In genomic region chr13:40978652-40979051, GRCm38 (mm10) we compare ENCODE assay signal across 9 mouse cellular contexts. TPM values are rescaled to one million over a fixed set of nuclear protein-coding genes. Genes with fewer than 3 reads are reported as not detected.
DNase-seq lines count a peak whose midpoint lies in the region; ATAC-seq and TF ChIP-seq lines count a peak whose summit lies in the region.
"Had no signal": no experiment of that assay in that cellular context is flagged by ENCODE, and none has a peak within 500 bp of the region (broad histone marks: within the 10 kb centered on the region; RNA-seq: fewer than 3 reads in every experiment).

No protein-coding gene starts in this region.

- no peak for TF ChIP-seq CTCF in kidney, postnatal 0 days (IDR thresholded peaks at IDR 0.05; ENCODE audit: low read depth)

- peak overlapping the region; percentile 47 for H3K27ac ChIP-seq in heart, embryonic 11.5 days (ENCODE audit: low read depth, low read length)
- peak overlapping the region; percentile 6; the same call in 1 of the 2 replicates for H3K27ac ChIP-seq in midbrain, embryonic 16.5 days (ENCODE audit: low read length)
- no peak overlapping the region for H3K27ac ChIP-seq in midbrain, embryonic 15.5 days
- peak overlapping the region; percentile 34; the same call in 1 of the 2 replicates for H3K27ac ChIP-seq in kidney, postnatal 0 days
- peak overlapping the region; percentile 4; the same call in 1 of the 2 replicates for H3K27ac ChIP-seq in stomach, embryonic 15.5 days

- DNase-seq in heart, postnatal 25 days (ENCODE audit: low spot score) = no peak
- DNase-seq in kidney, postnatal 0 days (ENCODE audit: low spot score) = peak; percentile 18
- no peak for DNase-seq in ovary, adult 18-20 months (ENCODE audit: low spot score)
- DNase-seq in gastrocnemius, postnatal 25 days = no peak
- DNase-seq: cerebellum, postnatal 25 days had no signal

- no peak overlapping the region for H3K9ac ChIP-seq in heart, embryonic 11.5 days (ENCODE audit: low read depth, low read length)
- no peak overlapping the region for H3K9ac ChIP-seq in midbrain, embryonic 16.5 days (ENCODE audit: low read depth, low read length)
- H3K9ac ChIP-seq in midbrain, embryonic 15.5 days = no peak overlapping the region
- no peak overlapping the region for H3K9ac ChIP-seq in kidney, postnatal 0 days (ENCODE audit: low read depth, low read length)
- H3K9ac ChIP-seq in stomach, embryonic 15.5 days = no peak overlapping the region

- no peaks in the 10 kb centered on the region for H3K4me1 ChIP-seq in heart, embryonic 11.5 days (ENCODE audit: control insufficient read depth, insufficient read depth, low read length)
- H3K4me1 ChIP-seq in midbrain, embryonic 16.5 days (ENCODE audit: control insufficient read depth, insufficient read depth, low read length) = no peaks in the 10 kb centered on the region
- no peaks in the 10 kb centered on the region for H3K4me1 ChIP-seq in midbrain, embryonic 15.5 days
- no peaks in the 10 kb centered on the region for H3K4me1 ChIP-seq in kidney, postnatal 0 days (replicated peaks; ENCODE audit: insufficient read depth, low read length)
- no peaks in the 10 kb centered on the region for H3K4me1 ChIP-seq in stomach, embryonic 15.5 days

- no peaks in the 10 kb centered on the region for H3K27me3 ChIP-seq in heart, embryonic 11.5 days (ENCODE audit: control insufficient read depth, insufficient read depth, low read length)
- H3K27me3 ChIP-seq in midbrain, embryonic 16.5 days (ENCODE audit: control insufficient read depth, insufficient read depth, low read depth, low read length) = no peaks in the 10 kb centered on the region
- H3K27me3 ChIP-seq in midbrain, embryonic 15.5 days (replicated peaks) = no peaks in the 10 kb centered on the region
- H3K27me3 ChIP-seq in kidney, postnatal 0 days (ENCODE audit: insufficient read depth, low read length) = no peaks in the 10 kb centered on the region
- H3K27me3 ChIP-seq in stomach, embryonic 15.5 days (replicated peaks) = no peaks in the 10 kb centered on the region

- H3K4me2 ChIP-seq in heart, embryonic 11.5 days = no peak overlapping the region
- H3K4me2 ChIP-seq in midbrain, embryonic 16.5 days (ENCODE audit: low read length) = no peak overlapping the region
- H3K4me2 ChIP-seq in midbrain, embryonic 15.5 days = no peak overlapping the region
- H3K4me2 ChIP-seq in kidney, postnatal 0 days (ENCODE audit: low read length) = no peak overlapping the region
- no peak overlapping the region for H3K4me2 ChIP-seq in stomach, embryonic 15.5 days

- no peak; the same call in 1 of the 2 replicates for ATAC-seq in heart, embryonic 11.5 days (replicated peaks; ENCODE audit: insufficient number of reproducible peaks, low FRiP score, low TSS enrichment)
- ATAC-seq in midbrain, embryonic 16.5 days = no peak
- ATAC-seq in midbrain, embryonic 15.5 days (replicated peaks) = no peak
- ATAC-seq in kidney, postnatal 0 days (replicated peaks; ENCODE audit: low FRiP score, low read depth) = no peak
- ATAC-seq in stomach, embryonic 15.5 days (ENCODE audit: insufficient read depth, low FRiP score, low read depth) = no peak

- H3K4me3 ChIP-seq in heart, embryonic 11.5 days (ENCODE audit: low read depth, low read length) = no peak overlapping the region
- H3K4me3 ChIP-seq in midbrain, embryonic 16.5 days (ENCODE audit: low read depth, low read length) = no peak overlapping the region
- H3K4me3 ChIP-seq in midbrain, embryonic 15.5 days = no peak overlapping the region
- H3K4me3 ChIP-seq in kidney, postnatal 0 days (replicated peaks; ENCODE audit: low read depth, low read length) = no peak overlapping the region
- no peak overlapping the region for H3K4me3 ChIP-seq in stomach, embryonic 15.5 days (replicated peaks)

- intact Hi-C loops in heart, postnatal 25 days (cut with DNase I) = loop anchor here (2.0 to 5.0 kb wide), 2 partner anchors 92 to 186 kb away; no protein-coding TSS in a partner anchor

- H3K36me3 ChIP-seq in heart, embryonic 11.5 days (ENCODE audit: control insufficient read depth, insufficient read depth, low read length) = no peaks in the 10 kb centered on the region
- no peaks in the 10 kb centered on the region for H3K36me3 ChIP-seq in midbrain, embryonic 16.5 days (ENCODE audit: control insufficient read depth, insufficient read depth, low read length)
- H3K36me3 ChIP-seq in midbrain, embryonic 15.5 days (replicated peaks) = no peaks in the 10 kb centered on the region
- H3K36me3 ChIP-seq in kidney, postnatal 0 days (ENCODE audit: insufficient read depth, low read length) = no peaks in the 10 kb centered on the region
- H3K36me3 ChIP-seq in stomach, embryonic 15.5 days = no peaks in the 10 kb centered on the region

- H3K9me3 ChIP-seq in heart, embryonic 11.5 days (replicated peaks; ENCODE audit: control insufficient read depth, low read length) = no peaks in the 10 kb centered on the region
- H3K9me3 ChIP-seq in midbrain, embryonic 16.5 days (replicated peaks; ENCODE audit: control insufficient read depth, low read length, poor library complexity, severe bottlenecking) = no peaks in the 10 kb centered on the region
- H3K9me3 ChIP-seq in midbrain, embryonic 15.5 days = no peaks in the 10 kb centered on the region
- H3K9me3 ChIP-seq in kidney, postnatal 0 days (replicated peaks; ENCODE audit: low read length) = no peaks in the 10 kb centered on the region
- H3K9me3 ChIP-seq in stomach, embryonic 15.5 days = no peaks in the 10 kb centered on the region

- 69% methylated on average over 4 of the region's 4 CpGs for WGBS in heart, embryonic 11.5 days (ENCODE audit: insufficient replicate concordance)
- WGBS in midbrain, embryonic 16.5 days = 78% methylated on average over 4 of the region's 4 CpGs
- 88% methylated on average over 4 of the region's 4 CpGs for WGBS in midbrain, embryonic 15.5 days
- 64% methylated on average over 4 of the region's 4 CpGs for WGBS in kidney, postnatal 0 days
- 51% methylated on average over 4 of the region's 4 CpGs for WGBS in stomach, embryonic 15.5 days

RNA-seq across cellular contexts. Expression of gene Pak1ip1, which starts 22.2 kb away (rescaled TPM):
- 62.8 and 70.1 TPM in 2 replicates for polyA plus RNA-seq in heart, embryonic 11.5 days (2014; fragmentation: Nextera tagmentation; extraction: Ambion mirVana)
- 10 to 100 TPM; 24.3 to 24.8 TPM for total RNA-seq in heart, postnatal 25 days (2021)
- 53.9 and 64.8 TPM in 2 replicates for polyA plus RNA-seq in midbrain, embryonic 16.5 days (2015; fragmentation: Nextera tagmentation; extraction: Ambion mirVana)
- 56.2 and 61.4 TPM in 2 replicates for polyA plus RNA-seq in midbrain, embryonic 15.5 days (2015; fragmentation: Nextera tagmentation; extraction: Ambion mirVana)
- 67.6 and 73.7 TPM in 2 replicates for polyA plus RNA-seq in kidney, postnatal 0 days (2015; fragmentation: Nextera tagmentation; extraction: Ambion mirVana)
- 69.0 and 73.9 TPM in 2 replicates for polyA plus RNA-seq in stomach, embryonic 15.5 days (2015; fragmentation: Nextera tagmentation; extraction: Ambion mirVana)
- 10 to 100 TPM; 24.5 to 26.3 TPM for total RNA-seq in gastrocnemius, postnatal 25 days (2021)

RNA-seq across cellular contexts. Expression of gene Tmem14c, which starts 37.4 kb away (rescaled TPM):
- 302 and 305 TPM in 2 replicates for polyA plus RNA-seq in heart, embryonic 11.5 days (2014; fragmentation: Nextera tagmentation; extraction: Ambion mirVana)
- total RNA-seq in heart, postnatal 25 days (2021) = 100 to 1,000 TPM; 188 to 203 TPM
- polyA plus RNA-seq in midbrain, embryonic 16.5 days (2015; fragmentation: Nextera tagmentation; extraction: Ambion mirVana) = 107 and 117 TPM in 2 replicates
- polyA plus RNA-seq in midbrain, embryonic 15.5 days (2015; fragmentation: Nextera tagmentation; extraction: Ambion mirVana) = 107 and 110 TPM in 2 replicates
- polyA plus RNA-seq in kidney, postnatal 0 days (2015; fragmentation: Nextera tagmentation; extraction: Ambion mirVana) = 257 and 258 TPM in 2 replicates
- polyA plus RNA-seq in stomach, embryonic 15.5 days (2015; fragmentation: Nextera tagmentation; extraction: Ambion mirVana) = 262 and 275 TPM in 2 replicates
- 10 to 100 TPM; 80.7 to 82.9 TPM for total RNA-seq in gastrocnemius, postnatal 25 days (2021)
